ENCODE assay signal across 1 mouse cellular context in genomic region chr15:79670972-79671299, GRCm38 (mm10).
A peak's percentile ranks its signal among the peaks of the same experiment; 100 is the strongest.
TF ChIP-seq lines count a peak whose summit lies in the region.

No protein-coding gene starts in this region.

TF ChIP-seq in MEL, 35 proteins besides CTCF, POLR2A, EP300 and RAD21 (continued from another document):
- TF ChIP-seq MYC (IDR thresholded peaks at IDR 0.05; ENCODE audit: low read depth, low read length) (0 out of 2 replicates have a peak, but pooled peaks have one; percentile 5), MXI1 (IDR thresholded peaks at IDR 0.05; ENCODE audit: low read depth, low read length) (0 out of 2 replicates have a peak, but pooled peaks have one; percentile 8), HCFC1 (IDR thresholded peaks at IDR 0.05; ENCODE audit: low read depth, low read length) (no peak)
